Mouse (Mus musculus) heart, embryonic 13.5 days (tissue): ENCODE measurements around the gene Bbs5. TPM values are rescaled to one million over a fixed set of nuclear protein-coding genes. Genes with fewer than 3 reads are reported as not detected.

Source experiments
- ATAC-seq: fragments of 200-750 bp; cut with Nextera tagmentation; 2 replicates; pipeline ENCODE4 v1.8.0; 2017; ENCODE audit warnings: moderate TSS enrichment; ENCODE audit not compliant: insufficient number of reproducible peaks, low FRiP score, low TSS enrichment; ENCODE audit errors: extremely low read depth
- H3K27ac ChIP-seq: fragments of 300-500 bp; sonication (generic); replicated peaks from 2 replicates; pipeline ENCODE4 v1.5.1; 2015; ENCODE audit warnings: moderate library complexity, mild to moderate bottlenecking, inconsistent platforms
- H3K27me3 ChIP-seq: fragments of 300-500 bp; sonication (generic); replicated peaks from 2 replicates; pipeline ENCODE4 v1.6.1; 2015; ENCODE audit warnings: mild to moderate bottlenecking, inconsistent platforms
- H3K36me3 ChIP-seq: fragments of 300-500 bp; sonication (generic); 2 replicates; pipeline ENCODE4 v1.6.1; 2015; ENCODE audit warnings: mild to moderate bottlenecking, inconsistent platforms
- H3K4me1 ChIP-seq: fragments of 300-500 bp; sonication (generic); 2 replicates; pipeline ENCODE4 v1.6.1; 2015; ENCODE audit warnings: inconsistent platforms
- H3K4me2 ChIP-seq: fragments of 300-500 bp; sonication (generic); 2 replicates; pipeline ENCODE4 v1.6.1; 2015; ENCODE audit warnings: inconsistent platforms, mild to moderate bottlenecking, moderate library complexity
- H3K4me3 ChIP-seq: fragments of 300-500 bp; sonication (generic); 2 replicates; pipeline ENCODE4 v1.5.1; 2015; ENCODE audit warnings: moderate library complexity, mild to moderate bottlenecking, inconsistent platforms
- H3K9ac ChIP-seq: fragments of 300-500 bp; sonication (generic); 2 replicates; pipeline ENCODE4 v1.6.1; 2015; ENCODE audit warnings: inconsistent platforms, mild to moderate bottlenecking, moderate library complexity
- H3K9me3 ChIP-seq: fragments of 300-500 bp; sonication (generic); 2 replicates; pipeline ENCODE4 v1.6.1; 2016; ENCODE audit warnings: inconsistent platforms
- WGBS: fragments of 180-500 bp; shearing (Covaris S2); methylation state at CpG from one replicate; pipeline ENCODE4 v1.1.7; 2015; ENCODE audit warnings: mixed read lengths; 5-methylcytosine and 5-hydroxymethylcytosine counted together
- polyA plus RNA-seq: library from polyadenylated mRNA; unstranded; fragments of >200 nt; fragmentation: Nextera tagmentation; extraction: Ambion mirVana; gene quantifications from 2 replicates; pipeline ENCODE4 v1.2.1, GENCODE M21; 2015

The Bbs5 gene
- polyA plus RNA-seq, result 9.6 and 13.3 TPM in 2 replicates

DNA sequence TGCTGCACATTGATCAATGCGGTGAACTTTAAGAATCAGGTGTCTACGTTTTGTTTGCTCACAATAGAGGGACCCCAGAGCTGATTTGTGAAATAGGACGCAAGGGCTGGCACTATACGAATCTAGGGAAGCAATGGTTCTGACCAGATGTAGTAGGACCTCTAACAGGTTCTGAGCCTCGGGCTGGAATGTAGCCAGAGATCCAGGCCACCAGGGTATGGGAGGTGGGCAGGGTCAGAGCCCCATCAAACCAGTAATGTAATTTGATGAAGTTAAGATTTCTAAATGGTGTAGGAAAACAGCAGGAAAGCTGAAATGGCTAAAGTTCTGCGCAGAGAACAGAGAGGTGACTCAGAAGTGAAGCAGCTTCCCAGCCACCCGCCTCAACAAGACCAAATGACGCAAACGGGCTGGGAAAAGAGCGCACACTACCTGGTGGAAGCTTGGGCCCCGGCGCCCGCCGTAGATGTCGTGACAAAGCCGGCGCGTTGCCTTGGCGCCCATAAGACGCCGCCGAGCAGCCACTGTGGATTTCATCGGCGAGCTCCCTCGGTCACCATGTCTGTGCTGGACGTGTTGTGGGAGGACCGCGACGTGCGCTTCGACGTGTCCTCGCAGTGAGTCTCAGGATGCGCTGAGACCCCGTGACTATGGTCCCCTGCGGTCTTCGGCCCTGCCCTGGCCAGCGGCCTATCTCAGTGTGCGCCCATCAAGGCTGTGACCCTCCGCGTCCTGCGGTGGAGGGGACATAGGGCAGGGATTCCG lies at the start of gene Bbs5:
TSS of gene Bbs5 (plus strand) at position 446 of the 765 bp plus-strand sequence.
- H3K4me2 ChIP-seq, result peak within 1 kb of the TSS; percentile 86
- no peaks in the 10 kb centered on the region for H3K27me3 ChIP-seq
- H3K36me3 ChIP-seq, result no peaks in the 10 kb centered on the region
- peak within 1 kb of the TSS; percentile 12; the same call in 1 of the 2 replicates for H3K27ac ChIP-seq
- H3K9me3 ChIP-seq, result no peaks in the 10 kb centered on the region
- WGBS, result 4% methylated on average over 43 of the region's 43 CpGs
- peak within 1 kb of the TSS; percentile 90 for H3K4me3 ChIP-seq
- peak; percentile 70; the same call in 1 of the 2 replicates for ATAC-seq
- peak within 1 kb of the TSS; percentile 90 for H3K9ac ChIP-seq
- H3K4me1 ChIP-seq, result peaks cover 10% of the 10 kb centered on the region

DNA sequence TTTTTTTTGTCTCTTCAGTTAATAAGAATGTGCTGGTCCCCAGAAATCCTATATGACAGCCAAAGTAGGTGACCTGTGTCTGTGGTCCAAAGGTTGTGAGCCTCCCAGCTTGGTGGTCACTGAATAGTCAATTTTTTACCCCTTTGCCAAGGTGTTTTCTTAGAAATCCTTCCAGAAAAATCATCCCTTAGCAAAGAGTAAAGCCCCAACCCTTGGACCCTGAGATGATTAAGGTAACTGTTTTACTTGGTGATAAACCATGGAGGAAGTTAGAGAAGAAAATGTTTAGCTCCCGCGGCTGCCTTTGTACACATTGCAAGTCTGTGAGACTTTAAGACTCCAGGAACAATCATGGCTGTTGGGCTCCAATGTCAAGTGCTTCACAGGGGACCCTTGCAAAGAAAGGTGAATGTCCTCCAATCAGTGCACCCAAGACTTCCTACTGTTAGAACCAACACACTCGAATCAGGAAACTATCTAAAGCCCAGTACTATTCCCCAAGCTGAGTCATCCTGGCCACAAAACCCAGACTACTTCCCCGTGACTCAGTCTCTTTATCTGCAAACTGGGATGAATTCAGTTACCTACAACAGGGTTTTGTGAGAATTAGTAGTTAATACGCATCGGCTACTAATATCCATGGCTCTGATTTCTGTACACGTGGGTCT lies 43.1 kb upstream of the Bbs5 start:
- ATAC-seq, result no peak
- Histone ChIP-seq H3K4me2 (no peak overlapping the region), H3K36me3 (no peaks in the 10 kb centered on the region), H3K4me1 (no peaks in the 10 kb centered on the region), H3K9me3 (no peaks in the 10 kb centered on the region), H3K27ac (no peak overlapping the region), H3K27me3 (no peaks in the 10 kb centered on the region), H3K9ac (no peak overlapping the region), H3K4me3 (no peak overlapping the region)
- 80% methylated on average over 7 of the region's 7 CpGs for WGBS

DNA sequence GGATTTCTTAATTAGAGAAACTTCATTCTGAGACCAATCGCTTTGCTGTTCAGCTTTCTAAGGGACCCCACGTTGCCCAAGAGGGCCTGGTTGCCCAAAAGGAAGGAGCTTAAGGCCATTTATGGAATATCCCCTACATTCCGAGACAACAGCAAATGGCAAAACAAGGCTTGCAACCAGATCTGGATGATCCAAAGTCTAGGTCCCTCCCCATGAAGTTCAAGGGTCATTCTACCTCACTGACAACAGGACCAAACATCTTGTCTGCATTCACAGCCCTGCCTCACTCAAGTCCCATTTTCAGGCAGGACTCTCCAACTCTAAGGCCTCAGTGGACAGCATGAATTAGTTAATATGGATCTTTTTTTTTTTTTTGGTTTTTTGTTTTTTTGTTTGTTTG lies 40.4 kb upstream of the Bbs5 start:
- no peaks in the 10 kb centered on the region for H3K9me3 ChIP-seq
- no peak overlapping the region for H3K27ac ChIP-seq
- no peaks in the 10 kb centered on the region for H3K36me3 ChIP-seq
- H3K4me2 ChIP-seq, result no peak overlapping the region
- no peaks in the 10 kb centered on the region for H3K4me1 ChIP-seq
- ATAC-seq, result no peak
- H3K9ac ChIP-seq, result no peak overlapping the region
- H3K4me3 ChIP-seq, result no peak overlapping the region
- WGBS, result 87% methylated on average over 3 of the region's 3 CpGs
- no peaks in the 10 kb centered on the region for H3K27me3 ChIP-seq

GRCm38 (mm10) chr2:69612237-69612636 lies 34.7 kb upstream of the Bbs5 start:
- peaks cover 7% of the 10 kb centered on the region; the same call in 1 of the 2 replicates for H3K27me3 ChIP-seq
- H3K9ac ChIP-seq, result 0 out of 2 replicates have a peak overlapping the region, but pooled peaks have one; percentile 2
- H3K4me2 ChIP-seq, result peak overlapping the region; percentile 35
- peaks cover 8% of the 10 kb centered on the region for H3K4me1 ChIP-seq
- no peaks in the 10 kb centered on the region for H3K9me3 ChIP-seq
- no peaks in the 10 kb centered on the region for H3K36me3 ChIP-seq
- 13% methylated on average over 10 of the region's 10 CpGs for WGBS
- H3K4me3 ChIP-seq, result no peak overlapping the region
- no peak for ATAC-seq
- no peak overlapping the region for H3K27ac ChIP-seq

- H3K36me3 ChIP-seq, result no peaks in the 10 kb centered on the region
- peaks cover 8% of the 10 kb centered on the region for H3K4me1 ChIP-seq
- H3K4me3 ChIP-seq, result no peak overlapping the region
- no peak overlapping the region for H3K9ac ChIP-seq
- H3K9me3 ChIP-seq, result no peaks in the 10 kb centered on the region
- H3K27ac ChIP-seq, result no peak overlapping the region
- 0 out of 2 replicates have a peak overlapping the region, but pooled peaks have one; percentile 35 for H3K4me2 ChIP-seq
- WGBS, result 61% methylated on average over 9 of the region's 9 CpGs
- no peak for ATAC-seq
- peaks cover 7% of the 10 kb centered on the region; the same call in 1 of the 2 replicates for H3K27me3 ChIP-seq
Measured at GRCm38 (mm10) chr2:69612716-69613115, 34.3 kb upstream of the Bbs5 start.

DNA sequence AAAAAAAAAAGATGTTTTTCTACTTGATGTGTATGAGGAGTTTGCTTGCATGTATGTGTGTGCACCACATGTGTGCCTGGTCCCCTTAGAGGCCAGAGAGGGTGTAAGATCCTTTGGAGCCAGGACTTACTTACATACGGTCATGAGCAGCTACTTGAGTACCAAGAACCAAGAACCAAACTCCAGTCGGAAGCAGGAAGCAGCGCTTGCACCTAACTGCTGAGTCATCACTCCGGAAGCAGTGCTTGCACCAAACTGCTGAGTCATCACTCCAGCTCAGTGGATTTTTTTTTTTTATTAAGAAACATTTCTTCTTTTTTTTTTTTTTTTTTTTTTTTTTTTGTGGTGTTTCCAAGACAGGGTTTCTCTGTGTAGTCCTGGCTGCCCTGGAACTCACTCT lies 33.7 kb upstream of the Bbs5 start:
- Histone ChIP-seq H3K9ac (no peak overlapping the region), H3K4me1 (peaks cover 8% of the 10 kb centered on the region), H3K4me2 (no peak overlapping the region), H3K9me3 (no peaks in the 10 kb centered on the region), H3K36me3 (no peaks in the 10 kb centered on the region), H3K27me3 (peaks cover 7% of the 10 kb centered on the region; the same call in 1 of the 2 replicates), H3K27ac (no peak overlapping the region), H3K4me3 (no peak overlapping the region)
- WGBS, result 67% methylated on average over 4 of the region's 4 CpGs
- ATAC-seq, result no peak

GRCm38 (mm10) chr2:69618336-69618735 lies 28.6 kb upstream of the Bbs5 start:
- Histone ChIP-seq H3K27me3 (no peaks in the 10 kb centered on the region), H3K4me2 (no peak overlapping the region), H3K36me3 (no peaks in the 10 kb centered on the region), H3K27ac (no peak overlapping the region), H3K9ac (no peak overlapping the region), H3K4me3 (no peak overlapping the region), H3K9me3 (no peaks in the 10 kb centered on the region), H3K4me1 (no peaks in the 10 kb centered on the region)
- ATAC-seq, result no peak

GRCm38 (mm10) chr2:69619286-69619685 lies 27.7 kb upstream of the Bbs5 start:
- no peaks in the 10 kb centered on the region for H3K9me3 ChIP-seq
- no peak overlapping the region for H3K4me3 ChIP-seq
- H3K36me3 ChIP-seq, result no peaks in the 10 kb centered on the region
- no peak overlapping the region for H3K9ac ChIP-seq
- no peak overlapping the region for H3K4me2 ChIP-seq
- no peak overlapping the region for H3K27ac ChIP-seq
- no peaks in the 10 kb centered on the region for H3K27me3 ChIP-seq
- H3K4me1 ChIP-seq, result no peaks in the 10 kb centered on the region
- ATAC-seq, result no peak

- ATAC-seq, result no peak
- H3K4me2 ChIP-seq, result no peak overlapping the region
- 0 out of 2 replicates have a peak, but pooled peaks cover 5% of the 10 kb centered on the region for H3K27me3 ChIP-seq
- no peaks in the 10 kb centered on the region for H3K36me3 ChIP-seq
- no peak overlapping the region for H3K27ac ChIP-seq
- no peaks in the 10 kb centered on the region for H3K9me3 ChIP-seq
- WGBS, result 78% methylated on average over 17 of the region's 17 CpGs
- no peaks in the 10 kb centered on the region for H3K4me1 ChIP-seq
- H3K4me3 ChIP-seq, result no peak overlapping the region
- H3K9ac ChIP-seq, result no peak overlapping the region
Measured at GRCm38 (mm10) chr2:69629215-69629614, 17.8 kb upstream of the Bbs5 start.

- 79% methylated on average over 6 of the region's 6 CpGs for WGBS
- Histone ChIP-seq H3K4me3 (no peak overlapping the region), H3K4me2 (no peak overlapping the region)
Measured at GRCm38 (mm10) chr2:69629914-69630313, 17.1 kb upstream of the Bbs5 start.

DNA sequence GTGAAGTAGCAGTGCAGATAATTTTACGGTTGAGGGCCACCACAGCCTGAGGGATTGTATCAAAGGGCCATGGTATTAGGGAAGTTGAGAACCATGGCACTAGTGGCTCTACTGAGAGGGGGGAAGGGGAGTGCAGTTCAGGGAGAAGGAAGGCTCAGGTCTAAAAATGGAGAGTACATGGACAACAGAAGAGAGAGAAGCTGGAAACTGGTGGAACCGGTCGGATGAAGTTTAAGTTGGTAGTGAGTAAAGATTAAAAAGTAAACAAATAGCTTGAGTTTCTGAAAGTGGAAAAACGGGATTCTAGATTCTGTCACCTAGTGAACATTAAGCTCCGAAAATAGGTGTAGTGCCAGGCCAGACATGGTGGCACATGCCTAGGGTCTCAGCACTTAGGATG lies 16.2 kb upstream of the Bbs5 start:
- Histone ChIP-seq H3K4me2 (no peak overlapping the region), H3K27me3 (0 out of 2 replicates have a peak, but pooled peaks cover 5% of the 10 kb centered on the region), H3K4me3 (no peak overlapping the region), H3K4me1 (0 out of 2 replicates have a peak, but pooled peaks cover 2% of the 10 kb centered on the region), H3K36me3 (no peaks in the 10 kb centered on the region), H3K9me3 (no peaks in the 10 kb centered on the region), H3K9ac (no peak overlapping the region), H3K27ac (no peak overlapping the region)
- WGBS, result 88% methylated on average over 5 of the region's 5 CpGs
- ATAC-seq, result no peak

More at GRCm38 (mm10) chr2:69629914-69630313, 17.1 kb upstream of the Bbs5 start:
- Histone ChIP-seq H3K27ac (no peak overlapping the region), H3K9ac (no peak overlapping the region), H3K4me1 (no peaks in the 10 kb centered on the region), H3K27me3 (0 out of 2 replicates have a peak, but pooled peaks cover 5% of the 10 kb centered on the region), H3K36me3 (no peaks in the 10 kb centered on the region), H3K9me3 (no peaks in the 10 kb centered on the region)
- no peak for ATAC-seq
